Mouse (Mus musculus): ENCODE measurements around the gene Pgm5.

- TF ChIP-seq CTCF (IDR thresholded peaks at IDR 0.05; ENCODE audit: extremely low read depth, insufficient read depth, insufficient read length, insufficient replicate concordance) (no peak), POLR2A (IDR thresholded peaks at IDR 0.05; ENCODE audit: low read depth, low read length) (no peak)
Observed at GRCm38 (mm10) chr19:24793545-24794139, 68.0 kb downstream of the Pgm5 start.
